Mouse (Mus musculus): ENCODE measurements around the gene Acr.

- TF ChIP-seq CTCF (IDR thresholded peaks at IDR 0.05; ENCODE audit: extremely low read depth, insufficient read depth, low read length) (no peak), POLR2A (IDR thresholded peaks at IDR 0.05; ENCODE audit: extremely low read depth, insufficient read depth, low read length) (no peak)
Measured at GRCm38 (mm10) chr15:89524611-89525415, 43.3 kb upstream of the Acr start.

Data from cortical plate, adult 2 months (tissue).